Mouse (Mus musculus) kidney, adult 9 months (tissue): ENCODE data around the gene Smad3.

ENCODE experiments used
- DNase-seq: peaks from one replicate; pipeline ENCODE4 v3.0.0; 2022

Gene Smad3

GRCm38 (mm10) chr9:63744595-63744994 is 13.2 kb downstream of the Smad3 start:
- no peak for DNase-seq

GRCm38 (mm10) chr9:63743775-63744174 is 14.0 kb downstream of the Smad3 start:
- no peak for DNase-seq

- DNase-seq, result no peak
Observed at GRCm38 (mm10) chr9:63742887-63743660, 14.7 kb downstream of the Smad3 start.

GRCm38 (mm10) chr9:63742318-63742717 is 15.5 kb downstream of the Smad3 start:
- DNase-seq, result no peak

GRCm38 (mm10) chr9:63741792-63742191 is 16.0 kb downstream of the Smad3 start:
- DNase-seq, result no peak

GRCm38 (mm10) chr9:63740320-63740841 is 17.4 kb downstream of the Smad3 start:
- no peak for DNase-seq

- no peak for DNase-seq
Observed at GRCm38 (mm10) chr9:63738830-63739229, 19.0 kb downstream of the Smad3 start.

GRCm38 (mm10) chr9:63738086-63738701 is 19.6 kb downstream of the Smad3 start:
- DNase-seq, result no peak

- no peak for DNase-seq
Observed at GRCm38 (mm10) chr9:63737426-63737931, 20.3 kb downstream of the Smad3 start.

- DNase-seq, result no peak
Observed at GRCm38 (mm10) chr9:63734261-63734660, 23.5 kb downstream of the Smad3 start.

- DNase-seq, result no peak
Observed at GRCm38 (mm10) chr9:63732700-63733099, 25.1 kb downstream of the Smad3 start.

GRCm38 (mm10) chr9:63731114-63731828 is 26.5 kb downstream of the Smad3 start:
- DNase-seq, result no peak

GRCm38 (mm10) chr9:63728969-63729368 is 28.8 kb downstream of the Smad3 start:
- DNase-seq, result no peak

GRCm38 (mm10) chr9:63727070-63727469 is 30.7 kb downstream of the Smad3 start:
- no peak for DNase-seq

GRCm38 (mm10) chr9:63726088-63727010 is 31.4 kb downstream of the Smad3 start:
- no peak for DNase-seq

GRCm38 (mm10) chr9:63724750-63725149 is 33.0 kb downstream of the Smad3 start:
- DNase-seq, result no peak

- no peak for DNase-seq
Observed at GRCm38 (mm10) chr9:63722918-63723317, 34.9 kb downstream of the Smad3 start.

GRCm38 (mm10) chr9:63722350-63722749 is 35.4 kb downstream of the Smad3 start:
- DNase-seq, result no peak

- no peak for DNase-seq
Observed at GRCm38 (mm10) chr9:63721573-63722275, 36.1 kb downstream of the Smad3 start.

GRCm38 (mm10) chr9:63720715-63721114 is 37.1 kb downstream of the Smad3 start:
- no peak for DNase-seq

GRCm38 (mm10) chr9:63719770-63720440 is 37.9 kb downstream of the Smad3 start:
- no peak for DNase-seq
